Mouse (Mus musculus): Measurements from ENCODE around the gene Prokr2. TPM values are rescaled to one million over a fixed set of nuclear protein-coding genes. Genes with fewer than 3 reads are reported as not detected.

The Prokr2 gene
- polyA plus RNA-seq, 1 experiment from 2014 or later = 0.25 TPM

DNA sequence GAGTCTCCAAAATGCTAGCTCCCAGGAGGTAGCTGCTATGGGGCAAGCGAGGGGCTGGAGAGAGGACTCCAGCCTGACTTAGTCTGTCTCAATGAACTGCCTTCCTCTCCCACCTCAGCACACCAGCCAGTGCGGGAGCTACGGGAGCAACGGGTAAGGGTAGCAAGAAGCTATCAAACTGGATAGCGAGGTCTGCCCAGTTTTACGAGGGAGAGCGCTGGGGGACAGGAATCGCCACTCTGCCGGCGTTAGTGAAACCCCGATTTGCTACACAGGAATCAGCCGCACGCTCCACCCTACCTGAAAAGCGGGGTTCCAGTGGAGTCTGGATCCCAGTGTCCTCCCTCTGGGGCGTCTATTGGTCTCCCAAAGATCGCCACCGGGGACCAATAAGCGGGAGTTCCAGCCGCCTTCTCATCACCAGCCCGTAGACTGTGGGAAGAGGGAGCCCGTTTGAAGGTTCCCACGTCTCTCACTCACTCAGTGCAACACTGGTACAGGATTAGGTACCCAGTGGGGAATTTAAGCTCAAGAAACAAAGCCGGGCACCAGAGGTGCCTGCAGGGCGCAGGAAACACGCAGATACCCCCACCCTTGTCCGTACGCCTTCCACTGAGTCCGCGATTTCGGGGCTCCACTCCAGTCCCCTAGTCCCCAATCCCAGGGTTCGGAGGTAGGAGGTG lies 595 bp downstream of the Prokr2 start:
- H3K27me3 ChIP-seq = peaks cover 19% of the 10 kb centered on the region
- H3K4me1 ChIP-seq = peaks cover 13% of the 10 kb centered on the region
- peak overlapping the region; percentile 45 for H3K4me3 ChIP-seq
- no peaks in the 10 kb centered on the region for H3K36me3 ChIP-seq
- peak; percentile 49; the same call in 1 of the 2 replicates for ATAC-seq (ENCODE audit: borderline replicate concordance, extremely low read depth, low FRiP score, low TSS enrichment)
- WGBS = under 1% methylated on average over 31 of the region's 31 CpGs
- H3K9ac ChIP-seq = peak overlapping the region; percentile 6; the same call in 1 of the 2 replicates
- H3K9me3 ChIP-seq = no peaks in the 10 kb centered on the region
- peak overlapping the region; percentile 97 for H3K4me2 ChIP-seq
- no peak overlapping the region for H3K27ac ChIP-seq

DNA sequence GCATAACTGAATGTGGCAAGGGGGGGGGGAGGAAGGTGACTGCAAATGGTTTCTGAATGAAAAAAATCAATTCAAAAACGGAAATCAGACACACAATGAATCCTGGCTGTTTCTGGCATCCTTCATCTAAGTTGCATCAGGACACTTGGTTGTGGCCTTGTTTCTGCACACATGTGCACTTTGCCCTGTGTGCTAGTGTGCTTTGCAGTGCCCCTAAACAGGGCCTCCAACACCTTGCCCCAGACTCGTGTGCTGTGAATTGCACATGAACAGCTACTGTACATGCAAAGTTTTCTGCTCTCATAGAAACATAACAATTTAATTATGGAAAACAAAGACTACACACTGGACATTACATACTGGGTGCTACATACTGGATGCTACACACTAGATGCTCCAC lies 2.9 kb downstream of the Prokr2 start:
- ATAC-seq (ENCODE audit: borderline replicate concordance, extremely low read depth, low FRiP score, low TSS enrichment) = no peak
- no peaks in the 10 kb centered on the region for H3K36me3 ChIP-seq
- peaks cover 19% of the 10 kb centered on the region for H3K27me3 ChIP-seq
- no peak overlapping the region for H3K4me3 ChIP-seq
- no peak overlapping the region for H3K9ac ChIP-seq
- WGBS = 67% methylated on average over 2 of the region's 2 CpGs
- H3K27ac ChIP-seq = no peak overlapping the region
- no peaks in the 10 kb centered on the region for H3K9me3 ChIP-seq
- H3K4me2 ChIP-seq = no peak overlapping the region
- peaks cover 13% of the 10 kb centered on the region for H3K4me1 ChIP-seq

DNA sequence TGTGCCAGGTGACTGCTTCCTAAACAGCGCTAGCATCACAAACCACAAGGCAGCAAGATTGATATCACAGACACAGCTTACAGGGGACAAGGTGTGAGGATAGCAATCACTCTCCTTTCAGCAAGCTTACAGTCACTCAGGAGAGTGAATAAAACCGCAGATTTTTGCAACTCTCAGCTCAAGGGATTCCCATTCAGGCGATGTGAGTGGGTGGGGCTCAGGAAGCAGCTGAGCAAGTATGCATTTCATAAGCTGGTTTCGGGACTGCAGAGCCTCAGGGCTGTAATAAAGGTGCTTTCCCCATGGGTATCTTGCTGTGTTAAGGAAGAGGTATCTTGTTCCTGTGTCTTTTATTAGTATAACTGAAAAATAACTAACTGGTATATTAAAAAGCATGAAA lies 5.6 kb downstream of the Prokr2 start:
- ATAC-seq (ENCODE audit: borderline replicate concordance, extremely low read depth, low FRiP score, low TSS enrichment) = no peak
- peaks cover 6% of the 10 kb centered on the region for H3K4me1 ChIP-seq
- H3K9me3 ChIP-seq = no peaks in the 10 kb centered on the region
- no peak overlapping the region for H3K9ac ChIP-seq
- H3K27me3 ChIP-seq = peaks cover 12% of the 10 kb centered on the region
- no peak overlapping the region for H3K27ac ChIP-seq
- no peak overlapping the region for H3K4me2 ChIP-seq
- 46% methylated on average over 4 of the region's 4 CpGs for WGBS
- H3K36me3 ChIP-seq = no peaks in the 10 kb centered on the region
- H3K4me3 ChIP-seq = no peak overlapping the region

DNA sequence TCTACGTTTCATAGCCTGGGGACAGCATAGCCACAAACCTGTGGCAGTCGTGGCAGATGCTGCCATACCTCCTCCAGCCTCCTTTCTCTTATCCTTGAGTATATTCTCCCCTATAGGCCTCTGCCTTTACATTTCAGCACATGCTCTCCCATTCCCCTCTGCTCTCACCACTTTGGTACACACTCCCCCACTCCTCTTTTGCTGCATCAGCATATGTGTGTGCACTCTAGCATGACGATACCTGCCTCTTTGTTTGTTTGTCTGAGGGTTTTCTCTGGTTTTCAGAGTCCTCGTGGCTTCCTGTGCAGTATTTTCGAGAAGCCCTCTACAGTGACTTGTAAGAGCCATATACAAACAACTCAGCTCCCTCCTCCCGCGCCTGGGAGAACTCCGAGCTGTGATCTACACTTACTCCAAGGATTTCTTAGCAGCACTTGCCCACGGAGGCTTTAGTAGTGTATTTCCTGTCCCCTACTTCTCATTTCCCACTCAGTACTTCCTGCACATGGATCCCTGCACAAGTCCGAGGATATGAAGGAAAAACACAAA lies 6.6 kb downstream of the Prokr2 start:
- Histone ChIP-seq H3K27ac (no peak overlapping the region), H3K9me3 (no peaks in the 10 kb centered on the region), H3K4me2 (no peak overlapping the region), H3K4me3 (no peak overlapping the region), H3K36me3 (no peaks in the 10 kb centered on the region), H3K27me3 (peaks cover 5% of the 10 kb centered on the region; the same call in 1 of the 2 replicates), H3K9ac (no peak overlapping the region), H3K4me1 (no peaks in the 10 kb centered on the region)
- 41% methylated on average over 10 of the region's 10 CpGs for WGBS
- ATAC-seq (ENCODE audit: borderline replicate concordance, extremely low read depth, low FRiP score, low TSS enrichment) = no peak

DNA sequence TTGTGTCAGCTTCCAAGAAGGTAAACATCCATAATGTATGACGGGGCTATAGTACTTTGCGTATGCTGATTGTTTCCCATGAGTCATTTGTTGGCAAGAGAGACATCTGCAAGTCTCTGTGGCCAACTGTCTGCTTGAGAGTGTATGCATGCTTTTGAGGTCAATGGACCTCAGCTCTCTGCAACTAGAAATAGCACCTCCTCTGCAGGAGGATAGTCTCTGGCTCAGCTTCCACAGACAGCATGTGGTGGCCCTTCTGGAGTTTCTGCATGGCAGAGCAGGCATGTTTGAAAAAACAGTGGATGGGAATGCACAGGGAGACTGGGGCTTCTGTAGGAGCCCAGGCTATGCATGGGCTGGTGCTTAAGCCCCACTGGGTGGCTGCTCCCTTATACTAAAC lies 7.8 kb downstream of the Prokr2 start:
- no peaks in the 10 kb centered on the region for H3K36me3 ChIP-seq
- no peak for ATAC-seq (ENCODE audit: borderline replicate concordance, extremely low read depth, low FRiP score, low TSS enrichment)
- no peak overlapping the region for H3K9ac ChIP-seq
- 62% methylated on average over 2 of the region's 2 CpGs for WGBS
- no peak overlapping the region for H3K27ac ChIP-seq
- H3K27me3 ChIP-seq = no peaks in the 10 kb centered on the region
- no peak overlapping the region for H3K4me3 ChIP-seq
- no peak overlapping the region for H3K4me2 ChIP-seq
- no peaks in the 10 kb centered on the region for H3K9me3 ChIP-seq
- H3K4me1 ChIP-seq = no peaks in the 10 kb centered on the region

DNA sequence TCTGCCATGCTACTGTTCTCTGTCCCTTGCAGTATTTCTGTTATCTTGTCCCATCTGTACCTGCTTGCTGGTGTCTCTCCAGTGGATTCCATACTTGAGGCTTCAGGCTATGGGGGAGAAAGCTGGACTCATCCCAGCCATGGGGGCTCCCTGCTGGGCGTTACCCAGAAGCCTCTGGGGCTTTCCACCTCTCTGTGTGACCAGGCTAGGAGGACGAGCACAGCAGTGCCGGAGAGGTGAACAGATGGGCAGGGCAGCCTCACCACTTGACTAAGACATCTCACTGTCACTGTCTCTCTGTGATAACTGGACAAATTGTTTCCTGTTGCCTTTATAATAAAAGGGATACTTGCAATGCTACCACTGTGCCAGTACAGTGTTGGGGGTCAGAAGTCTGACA lies 9.5 kb downstream of the Prokr2 start:
- Histone ChIP-seq H3K36me3 (no peaks in the 10 kb centered on the region), H3K9ac (no peak overlapping the region), H3K9me3 (no peaks in the 10 kb centered on the region), H3K4me1 (no peaks in the 10 kb centered on the region), H3K4me2 (no peak overlapping the region), H3K27ac (no peak overlapping the region), H3K4me3 (no peak overlapping the region), H3K27me3 (no peaks in the 10 kb centered on the region)
- no peak; the same call in 1 of the 2 replicates for ATAC-seq (ENCODE audit: borderline replicate concordance, extremely low read depth, low FRiP score, low TSS enrichment)
- WGBS = 69% methylated on average over 3 of the region's 3 CpGs

DNA sequence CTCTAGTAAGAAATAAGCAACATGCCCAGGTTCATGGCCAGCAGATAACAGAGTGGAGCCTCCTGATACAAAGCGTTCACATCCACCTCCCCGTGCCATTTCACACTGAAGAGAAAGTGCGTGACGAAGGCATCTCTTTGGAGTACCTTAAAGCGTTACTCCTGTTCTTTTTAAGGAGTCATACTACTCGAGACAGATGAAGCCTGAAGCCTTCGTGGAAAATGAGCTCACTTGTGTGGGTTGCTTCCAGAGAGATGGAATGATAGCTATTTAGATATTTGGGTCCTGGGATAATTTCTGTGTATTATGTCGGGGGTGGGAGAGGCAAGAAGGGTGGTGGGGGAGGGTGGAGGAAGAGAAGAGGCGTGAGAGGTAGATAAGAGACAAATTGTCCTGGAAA lies 10.1 kb downstream of the Prokr2 start:
- no peak for ATAC-seq (ENCODE audit: borderline replicate concordance, extremely low read depth, low FRiP score, low TSS enrichment)
- H3K4me2 ChIP-seq = no peak overlapping the region
- WGBS = 66% methylated on average over 9 of the region's 9 CpGs

DNA sequence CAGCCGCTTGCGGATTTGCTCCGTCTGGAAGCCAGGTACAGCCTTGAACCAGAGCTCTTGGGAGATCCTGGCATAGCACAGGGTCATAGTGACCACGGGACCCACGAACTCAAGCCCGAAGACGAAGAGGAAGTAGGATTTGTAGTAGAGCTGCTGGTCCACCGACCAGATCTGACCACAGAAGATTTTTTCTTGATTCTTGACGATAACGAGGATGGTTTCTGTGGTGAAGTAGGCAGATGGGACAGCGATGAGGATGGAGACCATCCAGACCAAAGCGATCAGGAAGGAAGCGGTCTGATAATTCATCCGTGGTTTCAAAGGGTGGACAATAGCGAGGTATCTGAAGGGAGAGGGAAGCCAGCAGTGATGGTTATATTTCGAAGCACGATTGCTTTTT lies 11.5 kb downstream of the Prokr2 start:
- Histone ChIP-seq H3K4me3 (no peak overlapping the region), H3K9me3 (no peaks in the 10 kb centered on the region), H3K4me2 (no peak overlapping the region), H3K4me1 (no peaks in the 10 kb centered on the region), H3K27me3 (no peaks in the 10 kb centered on the region), H3K9ac (no peak overlapping the region), H3K27ac (no peak overlapping the region), H3K36me3 (no peaks in the 10 kb centered on the region)
- no peak for ATAC-seq (ENCODE audit: borderline replicate concordance, extremely low read depth, low FRiP score, low TSS enrichment)
- 85% methylated on average over 17 of the region's 17 CpGs for WGBS

More for the DNA sequence above, 10.1 kb downstream of the Prokr2 start:
- no peaks in the 10 kb centered on the region for H3K9me3 ChIP-seq
- no peaks in the 10 kb centered on the region for H3K27me3 ChIP-seq
- H3K36me3 ChIP-seq = no peaks in the 10 kb centered on the region
- H3K9ac ChIP-seq = no peak overlapping the region
- H3K27ac ChIP-seq = no peak overlapping the region
- no peaks in the 10 kb centered on the region for H3K4me1 ChIP-seq
- no peak overlapping the region for H3K4me3 ChIP-seq

DNA sequence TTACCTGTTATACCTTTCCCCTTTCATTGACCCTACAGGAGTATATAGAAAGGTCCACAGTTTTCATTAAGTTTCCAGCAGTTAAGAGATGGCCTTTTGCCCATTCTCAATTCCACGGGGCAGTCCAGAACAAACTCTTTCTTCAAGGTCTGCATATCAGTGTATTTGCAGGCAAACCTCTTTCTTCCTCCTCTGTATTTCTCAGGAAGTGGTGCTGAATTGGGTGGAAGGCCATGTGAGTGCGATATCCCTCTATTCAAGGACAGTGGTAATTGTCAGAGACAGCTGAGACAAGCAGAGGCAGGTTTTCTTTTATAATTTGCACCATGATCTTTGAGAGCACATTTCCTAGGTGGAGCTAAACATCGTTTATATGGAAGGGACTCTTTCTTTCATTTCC lies 16.8 kb downstream of the Prokr2 start:
- no peaks in the 10 kb centered on the region for H3K36me3 ChIP-seq
- 78% methylated on average over 3 of the region's 3 CpGs for WGBS
- no peaks in the 10 kb centered on the region for H3K4me1 ChIP-seq
- H3K4me3 ChIP-seq = no peak overlapping the region
- no peak for ATAC-seq (ENCODE audit: borderline replicate concordance, extremely low read depth, low FRiP score, low TSS enrichment)
- H3K9ac ChIP-seq = no peak overlapping the region
- no peaks in the 10 kb centered on the region for H3K9me3 ChIP-seq
- no peaks in the 10 kb centered on the region for H3K27me3 ChIP-seq
- no peak overlapping the region for H3K4me2 ChIP-seq
- H3K27ac ChIP-seq = no peak overlapping the region

DNA sequence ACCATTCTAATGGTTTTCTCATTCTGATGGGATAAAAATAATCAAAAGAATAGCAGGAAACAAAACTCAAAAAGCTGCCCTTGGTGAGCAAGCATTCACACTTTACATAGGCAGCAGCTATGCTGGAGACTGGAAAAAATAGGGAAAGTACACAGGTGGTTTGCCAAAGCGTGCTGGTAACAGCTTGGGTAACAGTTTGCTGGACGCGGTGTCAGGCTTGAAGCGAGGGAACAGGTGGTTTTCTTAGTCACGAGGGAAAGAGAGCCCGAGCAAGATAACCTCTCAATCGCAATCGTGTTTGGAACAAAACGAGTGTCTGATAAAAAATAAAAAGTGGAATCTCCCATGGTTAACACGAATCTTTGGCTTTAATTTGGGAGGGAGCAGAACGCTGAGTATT lies 41.4 kb downstream of the Prokr2 start:
- H3K4me3 ChIP-seq = no peak overlapping the region
- no peak overlapping the region for H3K9ac ChIP-seq
- no peaks in the 10 kb centered on the region for H3K9me3 ChIP-seq
- no peaks in the 10 kb centered on the region for H3K4me1 ChIP-seq
- H3K27me3 ChIP-seq = no peaks in the 10 kb centered on the region
- no peak for ATAC-seq (ENCODE audit: borderline replicate concordance, extremely low read depth, low FRiP score, low TSS enrichment)
- H3K4me2 ChIP-seq = no peak overlapping the region
- H3K36me3 ChIP-seq = no peaks in the 10 kb centered on the region
- H3K27ac ChIP-seq = no peak overlapping the region
- 76% methylated on average over 11 of the region's 11 CpGs for WGBS

DNA sequence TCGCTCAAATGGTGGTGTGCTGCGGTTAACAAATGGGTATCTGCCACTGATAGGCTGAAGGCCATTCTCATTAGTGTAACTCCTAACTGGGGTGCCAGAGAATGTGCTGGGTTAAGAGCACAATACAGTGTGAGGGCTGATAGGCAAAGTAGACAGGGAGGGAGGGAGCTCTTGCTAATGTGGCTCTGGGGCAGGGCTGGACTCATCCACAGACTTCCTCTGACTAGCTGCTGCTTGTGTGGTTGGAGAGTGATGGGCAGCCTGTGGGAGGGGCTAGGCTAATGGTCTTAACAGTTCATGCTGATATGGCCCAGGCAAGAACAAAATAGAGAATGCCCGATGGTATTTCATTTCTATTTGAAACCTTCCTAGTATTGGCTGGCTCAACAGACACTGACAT lies 44.0 kb downstream of the Prokr2 start:
- Histone ChIP-seq H3K36me3 (no peaks in the 10 kb centered on the region), H3K4me3 (no peak overlapping the region), H3K9me3 (no peaks in the 10 kb centered on the region), H3K27me3 (no peaks in the 10 kb centered on the region), H3K9ac (no peak overlapping the region), H3K27ac (no peak overlapping the region), H3K4me1 (no peaks in the 10 kb centered on the region), H3K4me2 (no peak overlapping the region)
- WGBS = 83% methylated on average over 3 of the region's 3 CpGs
- ATAC-seq (ENCODE audit: borderline replicate concordance, extremely low read depth, low FRiP score, low TSS enrichment) = no peak

DNA sequence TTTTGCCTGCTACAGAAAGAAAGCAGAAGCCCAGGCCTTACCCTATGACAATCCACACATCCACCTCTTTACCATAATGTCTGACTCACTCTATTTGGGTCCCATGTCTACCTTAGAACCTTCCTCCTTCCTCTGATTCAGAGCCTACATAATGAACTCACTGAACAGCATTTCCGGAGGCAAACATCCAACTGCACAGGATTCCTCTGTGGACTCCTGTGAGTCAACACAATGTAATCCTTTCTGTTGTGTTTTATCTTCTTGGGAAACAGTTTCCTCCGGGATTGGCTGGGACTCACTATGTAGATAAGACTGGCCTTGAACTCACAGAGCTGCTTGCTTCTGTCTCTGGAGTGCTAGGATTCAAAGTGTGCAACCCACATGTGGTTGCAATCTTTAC lies 44.9 kb downstream of the Prokr2 start:
- H3K9ac ChIP-seq = no peak overlapping the region
- H3K27ac ChIP-seq = no peak overlapping the region
- H3K36me3 ChIP-seq = no peaks in the 10 kb centered on the region
- H3K9me3 ChIP-seq = no peaks in the 10 kb centered on the region
- H3K4me2 ChIP-seq = no peak overlapping the region
- no peak overlapping the region for H3K4me3 ChIP-seq
- no peaks in the 10 kb centered on the region for H3K27me3 ChIP-seq
- no peaks in the 10 kb centered on the region for H3K4me1 ChIP-seq
- 51% methylated on average over 2 of the region's 2 CpGs for WGBS
- ATAC-seq (ENCODE audit: borderline replicate concordance, extremely low read depth, low FRiP score, low TSS enrichment) = no peak
